Mouse (Mus musculus): ENCODE results near the gene Ank2.

DNA sequence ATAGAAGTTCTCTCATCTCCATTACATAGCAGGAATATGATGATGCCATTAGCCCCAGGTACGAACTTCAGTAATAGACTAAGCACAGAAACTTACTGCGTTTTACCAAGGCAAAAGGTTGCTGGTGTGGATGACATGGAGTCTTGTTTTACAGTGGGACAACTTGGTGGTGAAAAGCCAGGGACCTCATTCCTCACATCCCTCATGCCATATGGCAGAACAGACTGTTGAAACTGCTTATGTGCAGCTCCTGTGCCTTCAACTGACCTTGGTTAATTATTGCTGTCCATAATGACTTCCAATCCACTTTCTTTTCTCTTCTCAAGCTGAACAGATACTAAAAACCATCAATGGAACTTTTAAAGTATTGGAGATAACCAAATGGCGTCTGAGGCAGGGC is 298.4 kb downstream of the Ank2 start:
- no peak for TF ChIP-seq CTCF (IDR thresholded peaks at IDR 0.05; ENCODE audit: insufficient read depth, low read length)
- no peak for TF ChIP-seq POLR2A (IDR thresholded peaks at IDR 0.05; ENCODE audit: borderline replicate concordance, extremely low read depth, low read depth, low read length)
